Mouse (Mus musculus): ENCODE data around the gene Klf9.

Gene Klf9

DNA sequence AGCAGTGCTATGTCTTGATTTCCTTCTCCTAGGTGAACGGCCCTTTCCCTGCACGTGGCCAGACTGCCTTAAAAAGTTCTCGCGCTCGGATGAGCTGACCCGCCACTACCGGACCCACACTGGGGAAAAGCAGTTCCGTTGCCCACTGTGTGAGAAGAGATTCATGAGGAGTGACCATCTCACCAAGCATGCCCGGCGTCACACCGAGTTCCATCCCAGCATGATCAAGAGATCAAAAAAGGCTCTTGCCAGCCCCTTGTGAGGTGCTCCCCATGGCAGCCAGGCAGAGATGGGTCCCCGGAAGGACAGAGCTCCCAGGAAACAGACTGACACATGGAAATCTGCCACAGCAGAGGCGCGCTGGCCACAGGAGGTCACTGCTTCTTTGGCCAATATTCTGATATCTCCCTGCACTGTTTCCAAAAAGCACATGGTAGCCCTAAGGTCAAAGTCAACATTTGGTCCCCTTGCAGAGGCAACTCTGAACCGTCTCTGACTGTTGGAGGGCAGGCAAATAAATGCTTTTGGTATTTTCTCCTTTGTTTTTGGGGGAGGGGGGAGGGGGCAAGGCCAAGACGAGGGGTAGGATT lies 23.7 kb downstream of the Klf9 start:
- no peak for DNase-seq

GRCm38 (mm10) chr19:23166550-23167284 lies 25.7 kb downstream of the Klf9 start:
- DNase-seq: no peak

DNA sequence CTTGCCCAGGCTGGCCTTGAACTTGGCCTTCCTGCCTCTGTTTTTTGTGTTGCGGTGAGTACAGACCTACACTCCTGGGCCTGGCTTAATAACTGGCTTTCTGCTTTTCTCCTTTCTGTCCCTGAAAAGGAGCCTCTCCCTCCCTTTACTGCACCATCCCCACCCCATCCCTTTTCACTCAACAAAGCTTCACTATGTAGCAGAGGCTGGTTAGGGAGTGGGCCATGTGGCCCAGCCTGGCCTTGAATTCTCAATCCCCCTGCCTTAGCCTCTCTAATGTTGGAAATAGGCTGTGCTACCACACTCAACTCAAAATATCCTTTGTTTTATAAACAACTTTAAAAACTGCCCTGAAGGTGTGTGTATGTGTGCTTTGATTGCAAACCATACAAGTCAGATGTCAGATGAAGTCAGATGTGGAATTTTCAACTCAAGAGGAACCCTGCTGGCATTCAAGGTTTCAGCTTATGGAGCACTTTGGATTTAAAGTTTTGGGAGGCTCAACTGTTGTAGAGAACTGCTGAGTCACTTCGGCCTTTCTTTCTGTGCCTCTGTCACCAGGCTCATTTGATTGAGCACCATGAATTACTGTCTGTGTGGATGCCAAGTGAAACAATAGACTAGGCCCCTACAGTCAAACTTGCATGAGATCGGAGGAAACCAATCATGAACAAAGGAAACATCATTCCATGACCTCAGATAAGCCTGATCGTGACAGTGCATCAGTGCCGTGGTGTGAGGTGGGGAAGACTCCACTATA lies 28.1 kb downstream of the Klf9 start:
- DNase-seq: no peak

DNA sequence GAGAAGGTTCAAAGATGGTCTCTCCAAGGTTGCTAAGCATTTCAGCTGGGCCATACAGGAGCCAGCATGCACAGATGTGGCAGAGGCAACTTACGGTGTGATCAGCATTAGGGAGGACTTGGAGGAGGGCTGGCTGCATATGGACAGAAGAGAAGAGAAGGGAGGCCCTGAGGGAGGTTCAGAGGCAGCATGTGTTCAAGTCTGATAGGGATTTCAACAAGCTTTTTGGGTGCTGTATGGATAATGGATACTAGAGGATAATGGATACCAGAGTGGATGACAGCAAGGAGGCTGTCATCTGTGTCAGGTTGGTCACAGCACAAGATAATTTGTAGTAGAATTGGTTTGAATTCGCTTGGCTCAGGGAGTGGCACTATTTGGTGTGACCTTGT lies 28.6 kb downstream of the Klf9 start:
- DNase-seq: no peak

DNA sequence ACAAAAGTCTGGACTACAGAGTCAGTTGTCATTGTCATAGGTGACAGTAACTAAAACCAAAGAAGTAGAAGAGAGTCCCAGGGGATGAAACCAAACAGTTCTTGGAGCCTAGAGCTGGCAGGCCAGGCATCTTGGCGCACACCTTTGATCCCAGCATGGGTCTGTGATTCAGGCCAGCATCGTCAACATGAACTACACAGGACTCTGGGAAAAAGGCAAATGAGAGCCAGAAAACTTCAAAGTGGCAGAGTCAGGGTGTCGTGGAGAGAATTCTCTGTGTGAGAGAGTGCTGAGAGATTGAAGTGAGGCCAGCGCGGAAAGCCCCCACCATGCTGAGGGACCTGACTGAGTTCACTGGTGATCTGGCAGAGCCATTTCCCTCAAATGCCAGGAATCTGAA lies 29.4 kb downstream of the Klf9 start:
- DNase-seq: no peak

DNA sequence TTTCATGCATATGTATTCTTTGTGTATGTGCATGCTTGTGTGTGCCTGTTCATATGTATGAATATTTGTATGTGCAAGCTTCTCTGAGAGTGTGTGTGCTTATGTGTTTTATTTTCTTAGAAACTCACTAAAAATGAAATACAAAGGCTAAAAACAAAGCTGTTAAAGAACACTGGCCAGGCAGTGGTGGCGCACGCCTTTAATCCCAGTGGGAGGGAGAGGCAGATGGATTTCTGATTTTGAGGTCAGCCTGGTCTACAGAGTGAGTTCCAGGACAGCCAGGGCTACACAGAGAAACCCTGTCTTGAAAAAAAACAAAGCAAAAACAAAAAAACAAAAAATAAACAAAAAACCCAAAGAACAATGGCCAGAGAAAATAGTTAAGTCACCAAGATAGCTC lies 30.1 kb downstream of the Klf9 start:
- no peak for DNase-seq

- no peak for DNase-seq
These were observed 34.1 kb downstream of the Klf9 start for GRCm38 (mm10) chr19:23175090-23175489.

DNA sequence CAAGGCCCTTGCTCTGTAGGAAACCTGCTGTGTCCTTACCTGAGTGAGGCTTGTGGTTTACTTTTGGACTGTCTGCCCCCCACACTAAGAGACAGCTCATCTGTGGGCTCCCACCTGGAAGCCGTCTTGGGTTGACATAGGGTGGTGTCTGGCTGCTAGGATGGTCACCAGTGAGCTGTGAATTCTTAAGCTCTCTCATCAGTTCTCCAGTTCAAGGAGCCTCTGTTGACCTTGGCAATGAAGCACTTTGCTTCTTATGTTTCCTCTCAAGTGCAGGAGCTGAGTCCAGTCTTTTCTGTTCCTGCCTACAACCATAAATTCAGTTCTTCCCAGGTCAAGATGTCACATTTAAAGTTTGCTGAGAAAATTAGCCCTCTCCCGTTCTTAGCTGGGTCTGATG lies 34.5 kb downstream of the Klf9 start:
- no peak for DNase-seq

GRCm38 (mm10) chr19:23178533-23178932 lies 37.5 kb downstream of the Klf9 start:
- DNase-seq: no peak

DNA sequence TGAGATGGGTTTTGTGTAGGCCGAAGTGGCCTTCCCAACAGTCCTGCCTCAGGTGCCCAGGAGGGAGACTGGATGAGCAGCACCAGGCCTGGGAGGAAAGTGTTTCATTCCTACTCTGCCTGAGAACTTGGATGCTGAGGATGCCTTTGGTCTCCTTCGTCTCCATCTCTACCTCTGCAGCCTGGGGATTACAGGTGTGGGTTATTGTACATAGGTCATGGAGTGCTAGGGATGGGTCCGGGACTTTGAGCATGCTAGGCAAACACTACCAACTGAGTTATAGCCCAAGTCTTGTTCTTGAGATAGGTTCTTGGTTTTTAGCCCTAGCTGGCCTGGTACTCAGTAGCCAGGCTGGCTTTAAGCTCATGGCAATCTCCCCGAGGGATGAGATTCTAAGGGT lies 42.5 kb downstream of the Klf9 start:
- no peak for DNase-seq

GRCm38 (mm10) chr19:23184068-23184467 lies 43.0 kb downstream of the Klf9 start:
- DNase-seq: no peak

- DNase-seq: no peak
These were observed 46.7 kb downstream of the Klf9 start for GRCm38 (mm10) chr19:23187732-23188131.

DNA sequence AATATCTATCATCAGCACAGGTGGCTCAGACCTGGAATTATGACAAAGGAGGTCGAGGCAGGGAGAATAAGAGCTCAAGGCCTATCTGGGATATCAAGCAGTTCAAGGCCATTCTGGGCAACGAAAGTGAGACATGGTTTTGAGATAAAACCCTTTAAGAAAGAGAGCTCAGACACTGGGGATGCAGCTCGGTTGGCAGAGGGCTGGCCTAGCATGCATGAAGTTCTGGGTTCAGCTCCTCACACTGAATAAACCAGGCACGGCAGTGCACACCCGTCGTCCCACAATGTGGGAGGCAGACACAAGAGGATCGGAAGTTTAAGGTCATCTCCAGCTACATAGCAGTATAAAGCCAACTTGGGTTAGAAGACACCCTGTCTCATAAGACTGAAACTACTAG lies 48.0 kb downstream of the Klf9 start:
- no peak for DNase-seq

DNA sequence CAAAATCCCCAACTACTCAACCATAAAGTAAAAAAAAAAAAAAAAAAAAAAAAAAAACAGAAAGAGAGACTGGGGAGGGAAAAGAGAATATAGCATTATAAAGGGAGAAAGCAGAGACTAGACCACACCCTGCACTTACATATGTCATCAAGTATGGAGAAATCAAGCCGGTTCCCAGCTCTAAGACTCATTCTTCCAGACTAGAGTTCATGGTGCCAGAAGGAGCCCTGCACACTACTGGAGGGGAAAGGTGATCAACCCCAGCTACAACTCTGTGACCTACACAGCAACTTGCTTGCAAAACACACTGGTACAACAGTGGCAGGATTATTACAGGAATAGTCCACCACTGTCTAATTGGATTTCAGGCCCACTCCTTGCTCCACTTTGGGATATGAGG lies 48.7 kb downstream of the Klf9 start:
- no peak for DNase-seq

DNA sequence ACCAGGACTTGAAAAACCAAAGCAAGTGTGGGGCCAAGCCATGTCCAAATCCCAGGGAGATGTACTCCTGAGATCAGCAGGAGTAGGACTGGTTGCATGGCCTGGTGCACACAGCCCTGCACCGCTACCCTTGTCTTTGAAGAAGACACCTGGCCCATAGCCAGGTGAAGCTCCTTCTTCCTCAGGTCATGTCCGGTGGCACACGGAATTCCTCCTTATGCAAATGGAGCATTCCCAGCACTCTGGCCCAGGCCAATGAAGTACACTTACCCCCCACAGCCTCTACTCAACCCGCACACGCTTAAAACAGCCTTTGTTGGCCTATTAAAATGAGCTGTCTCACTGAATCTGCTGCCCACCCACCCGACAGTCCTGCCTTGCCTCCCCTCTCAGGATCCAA lies 50.5 kb downstream of the Klf9 start:
- DNase-seq: no peak

GRCm38 (mm10) chr19:23193076-23193475 lies 52.0 kb downstream of the Klf9 start:
- DNase-seq: no peak

DNA sequence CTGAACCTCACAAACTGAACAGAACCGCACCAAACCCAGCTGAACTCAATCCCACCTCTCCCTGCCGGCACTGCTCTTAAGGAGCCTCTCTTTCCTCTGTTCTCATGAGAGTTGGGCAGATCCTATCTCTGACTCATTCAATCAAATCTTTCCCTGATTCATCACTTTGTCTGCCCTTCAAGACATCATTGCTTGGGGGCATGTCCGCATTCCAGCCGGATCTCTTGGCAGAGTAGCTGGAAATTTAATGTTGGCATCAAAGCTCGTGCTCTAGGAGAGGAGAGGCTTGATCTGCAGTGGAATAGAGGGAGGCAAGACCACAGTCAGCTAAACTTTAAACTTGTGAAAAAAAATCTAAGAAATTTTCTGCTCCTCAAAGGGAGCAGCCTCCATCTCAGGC lies 61.1 kb downstream of the Klf9 start:
- DNase-seq: no peak

DNA sequence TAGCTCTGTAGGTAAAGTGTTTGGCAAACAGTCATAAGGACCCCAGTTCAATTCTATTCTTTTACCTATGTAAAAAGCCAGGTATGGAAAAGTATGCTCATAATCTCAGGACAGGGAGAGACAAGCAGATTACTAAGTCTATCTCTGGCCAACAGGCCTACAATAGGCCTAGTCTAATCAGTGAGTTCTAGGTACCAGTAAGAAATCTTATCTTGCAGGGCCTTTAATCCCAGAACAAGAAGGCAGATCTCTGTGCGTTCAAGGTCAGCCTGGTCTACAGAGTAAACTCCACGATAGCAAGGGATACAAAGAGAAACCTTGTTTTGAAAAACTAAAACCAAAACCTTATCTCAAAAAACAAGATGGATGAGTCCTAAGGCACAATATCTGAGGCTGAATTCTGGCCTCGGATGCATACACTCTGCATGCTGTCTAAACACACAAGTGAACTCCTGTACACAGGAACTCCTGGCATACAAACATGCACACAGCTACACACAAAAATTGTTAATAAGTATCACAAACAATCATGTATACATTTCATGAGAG lies 62.6 kb downstream of the Klf9 start:
- DNase-seq: no peak

GRCm38 (mm10) chr19:23211325-23211724 lies 70.3 kb downstream of the Klf9 start:
- no peak for DNase-seq

DNA sequence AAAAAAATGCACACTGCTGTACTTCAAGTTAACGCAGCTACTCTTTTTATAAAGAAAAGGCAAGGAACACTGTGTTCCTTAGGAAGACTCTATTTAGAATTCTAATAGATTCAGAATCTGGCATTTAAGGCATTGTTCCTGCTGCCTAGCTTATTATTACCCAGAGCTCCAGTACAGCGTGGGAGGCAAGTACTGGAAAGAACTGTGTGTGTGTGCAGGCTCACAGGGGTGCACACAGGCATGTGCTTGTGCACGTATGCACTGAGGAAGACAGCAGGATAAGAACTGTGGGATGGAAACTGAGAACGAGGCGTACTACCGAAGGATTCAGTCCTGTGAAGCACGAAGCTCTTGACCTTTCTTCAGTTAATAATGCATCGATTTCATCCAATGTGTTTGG lies 73.3 kb downstream of the Klf9 start:
- DNase-seq: no peak
